Comparison of ENCODE assay signal across 8 mouse cellular contexts in genomic region chr8:70117611-70118010, GRCm38 (mm10). TPM values are rescaled to one million over a fixed set of nuclear protein-coding genes. Genes with fewer than 3 reads are reported as not detected.
DNase-seq lines count a peak whose midpoint lies in the region; ATAC-seq and TF ChIP-seq lines count a peak whose summit lies in the region.

No protein-coding gene starts in this region.

- peak; percentile 83 for DNase-seq in lung, embryonic 14.5 days
- no peak for DNase-seq in lung, postnatal 25 days (ENCODE audit: low spot score)
- DNase-seq in adrenal gland, postnatal 36 days = peak; percentile 60 to 68
- peak; percentile 33 for DNase-seq in neural tube, embryonic 10.5 days (ENCODE audit: extremely low spot score, low spot score)
- DNase-seq in gastrocnemius, adult 2 months = no peak
- DNase-seq in cerebellum, postnatal 25 days = no peak
- DNase-seq in heart, postnatal 25 days (ENCODE audit: low spot score) = no peak

- no peak overlapping the region for H3K4me3 ChIP-seq in lung, embryonic 14.5 days (ENCODE audit: low read depth, low read length)
- peak overlapping the region; percentile 74 for H3K4me3 ChIP-seq in hindbrain, embryonic 13.5 days
- H3K4me3 ChIP-seq in gastrocnemius, adult 2 months = no peak overlapping the region

- intact Hi-C loops in gastrocnemius, adult 2 months (cut with DNase I) = no loop called here
- intact Hi-C loops in heart, postnatal 25 days (cut with DNase I) = no loop called here

- H3K4me1 ChIP-seq in lung, embryonic 14.5 days (ENCODE audit: insufficient read depth) = no peaks in the 10 kb centered on the region
- peaks cover 45% of the 10 kb centered on the region for H3K4me1 ChIP-seq in hindbrain, embryonic 13.5 days (replicated peaks)

- H3K9me3 ChIP-seq in lung, embryonic 14.5 days (ENCODE audit: low read depth, low read length) = no peaks in the 10 kb centered on the region
- H3K9me3 ChIP-seq in hindbrain, embryonic 13.5 days = no peaks in the 10 kb centered on the region

- no peak overlapping the region for H3K9ac ChIP-seq in lung, embryonic 14.5 days
- peak overlapping the region; percentile 95 for H3K9ac ChIP-seq in hindbrain, embryonic 13.5 days

- no peak overlapping the region for H3K4me2 ChIP-seq in lung, embryonic 14.5 days
- H3K4me2 ChIP-seq in hindbrain, embryonic 13.5 days = peak overlapping the region; percentile 89

- 7% methylated on average over 9 of the region's 9 CpGs for WGBS in lung, embryonic 14.5 days
- WGBS in hindbrain, embryonic 13.5 days = 10% methylated on average over 9 of the region's 9 CpGs

- peaks cover 57% of the 10 kb centered on the region for H3K27me3 ChIP-seq in lung, embryonic 14.5 days (ENCODE audit: insufficient read depth, low read length)
- peaks cover 39% of the 10 kb centered on the region for H3K27me3 ChIP-seq in hindbrain, embryonic 13.5 days

- no peak for ATAC-seq in lung, embryonic 14.5 days (ENCODE audit: insufficient read depth)
- ATAC-seq in hindbrain, embryonic 13.5 days (ENCODE audit: low FRiP score) = no peak

- no peak overlapping the region for H3K27ac ChIP-seq in lung, embryonic 14.5 days (ENCODE audit: low read depth)
- no peak overlapping the region for H3K27ac ChIP-seq in hindbrain, embryonic 13.5 days
- no peak overlapping the region for H3K27ac ChIP-seq in gastrocnemius, adult 2 months

- no peak for TF ChIP-seq CTCF in lung, embryonic 14.5 days (IDR thresholded peaks at IDR 0.05; ENCODE audit: low read depth)
- no peak for TF ChIP-seq CTCF in gastrocnemius, adult 2 months (IDR thresholded peaks at IDR 0.05)

- no peaks in the 10 kb centered on the region for H3K36me3 ChIP-seq in lung, embryonic 14.5 days (ENCODE audit: insufficient read depth)
- H3K36me3 ChIP-seq in hindbrain, embryonic 13.5 days = peaks cover 35% of the 10 kb centered on the region

RNA-seq across cellular contexts. Expression of gene Ncan, which starts 3.1 kb away (rescaled TPM):
- polyA plus RNA-seq in lung, embryonic 14.5 days (2014; fragmentation: Nextera tagmentation; extraction: Ambion mirVana) = 0.05 and 0.07 TPM in 2 replicates
- total RNA-seq in adrenal gland, postnatal 36 days (2021) = under 1 TPM; 0.23 to 0.46 TPM
- polyA plus RNA-seq in hindbrain, embryonic 13.5 days (2015; fragmentation: Nextera tagmentation; extraction: Ambion mirVana) = 128 and 135 TPM in 2 replicates
- not detected for total RNA-seq in gastrocnemius, adult 2 months (2021)
- under 1 TPM in 1 of 2 experiments, not detected in 1; 0.03 TPM for total RNA-seq in heart, postnatal 25 days (2021)

RNA-seq across cellular contexts. Expression of gene Nr2c2ap, which starts 13.5 kb away (rescaled TPM):
- polyA plus RNA-seq in lung, embryonic 14.5 days (2014; fragmentation: Nextera tagmentation; extraction: Ambion mirVana) = 23.1 and 25.2 TPM in 2 replicates
- total RNA-seq in adrenal gland, postnatal 36 days (2021) = 10 to 100 TPM; 17.7 to 21.5 TPM
- 32.6 and 36.4 TPM in 2 replicates for polyA plus RNA-seq in hindbrain, embryonic 13.5 days (2015; fragmentation: Nextera tagmentation; extraction: Ambion mirVana)
- 1 to 10 TPM; 4.3 to 6.5 TPM for total RNA-seq in gastrocnemius, adult 2 months (2021)
- total RNA-seq in heart, postnatal 25 days (2021) = 1 to 10 TPM; 5.4 to 7.6 TPM

RNA-seq across cellular contexts. Expression of gene Rfxank, which starts 21.3 kb away (rescaled TPM):
- 17.3 TPM in 2 replicates for polyA plus RNA-seq in lung, embryonic 14.5 days (2014; fragmentation: Nextera tagmentation; extraction: Ambion mirVana)
- total RNA-seq in adrenal gland, postnatal 36 days (2021) = 10 to 100 TPM; 15.2 to 17.1 TPM
- 12.5 and 14.3 TPM in 2 replicates for polyA plus RNA-seq in hindbrain, embryonic 13.5 days (2015; fragmentation: Nextera tagmentation; extraction: Ambion mirVana)
- total RNA-seq in gastrocnemius, adult 2 months (2021) = 10 to 100 TPM in 1 of 2 experiments, 1 to 10 TPM in 1; 7.5 to 10.7 TPM
- 10 to 100 TPM; 20.9 to 21.5 TPM for total RNA-seq in heart, postnatal 25 days (2021)

RNA-seq across cellular contexts. Expression of gene Borcs8, which starts 21.7 kb away (rescaled TPM):
- polyA plus RNA-seq in lung, embryonic 14.5 days (2014; fragmentation: Nextera tagmentation; extraction: Ambion mirVana) = 42.5 and 45.7 TPM in 2 replicates
- total RNA-seq in adrenal gland, postnatal 36 days (2021) = 10 to 100 TPM; 52.5 to 55.0 TPM
- polyA plus RNA-seq in hindbrain, embryonic 13.5 days (2015; fragmentation: Nextera tagmentation; extraction: Ambion mirVana) = 53.6 and 58.2 TPM in 2 replicates
- total RNA-seq in gastrocnemius, adult 2 months (2021) = 10 to 100 TPM; 11.6 to 14.8 TPM
- 10 to 100 TPM; 21.2 to 25.5 TPM for total RNA-seq in heart, postnatal 25 days (2021)

RNA-seq across cellular contexts. Expression of gene Mef2b, which starts 21.9 kb away (rescaled TPM):
- polyA plus RNA-seq in lung, embryonic 14.5 days (2014; fragmentation: Nextera tagmentation; extraction: Ambion mirVana) = 0.26 and 0.28 TPM in 2 replicates
- total RNA-seq in adrenal gland, postnatal 36 days (2021) = under 1 TPM; 0.46 to 0.49 TPM
- 0.40 TPM in 2 replicates for polyA plus RNA-seq in hindbrain, embryonic 13.5 days (2015; fragmentation: Nextera tagmentation; extraction: Ambion mirVana)
- total RNA-seq in gastrocnemius, adult 2 months (2021) = under 1 TPM; 0.31 to 0.56 TPM
- total RNA-seq in heart, postnatal 25 days (2021) = under 1 TPM in 1 of 2 experiments, not detected in 1; 0.31 TPM

Comparison
In these comparisons a context has a peak if more than half of its experiments do, and no peak if none do; other contexts are left out.
1. DNase-seq: peak in lung, embryonic 14.5 days (single experiment), adrenal gland, postnatal 36 days (2 of 2) and neural tube, embryonic 10.5 days (single experiment); none in lung, postnatal 25 days (single experiment), gastrocnemius, adult 2 months (single experiment), cerebellum, postnatal 25 days (0 of 2) and heart, postnatal 25 days (single experiment).